Mouse (Mus musculus): Measurements from ENCODE around the gene Scaper. TPM values are rescaled to one million over a fixed set of nuclear protein-coding genes. Genes with fewer than 3 reads are reported as not detected.

The Scaper gene
- polyA plus RNA-seq, 1 experiment from 2014 or later: 8.1 TPM

GRCm38 (mm10) chr9:55902964-55903363 is 35.0 kb downstream of the Scaper start:
- Histone ChIP-seq H3K4me3 (ENCODE audit: low read length) (no peak overlapping the region), H3K27ac (ENCODE audit: low read length) (no peak overlapping the region), H3K36me3 (ENCODE audit: control insufficient read depth, insufficient read depth) (no peaks in the 10 kb centered on the region), H3K9ac (ENCODE audit: low read length) (no peak overlapping the region), H3K27me3 (ENCODE audit: control insufficient read depth, insufficient read depth, low read length) (no peaks in the 10 kb centered on the region), H3K4me1 (ENCODE audit: control insufficient read depth, insufficient read depth, low read length) (no peaks in the 10 kb centered on the region), H3K4me2 (ENCODE audit: low read depth, low read length) (no peak overlapping the region), H3K9me3 (replicated peaks; ENCODE audit: control insufficient read depth, low read length) (no peaks in the 10 kb centered on the region)
- 74% methylated on average over 2 of the region's 2 CpGs for WGBS
- ATAC-seq (replicated peaks; ENCODE audit: extremely low read depth, insufficient read depth, low FRiP score): no peak

DNA sequence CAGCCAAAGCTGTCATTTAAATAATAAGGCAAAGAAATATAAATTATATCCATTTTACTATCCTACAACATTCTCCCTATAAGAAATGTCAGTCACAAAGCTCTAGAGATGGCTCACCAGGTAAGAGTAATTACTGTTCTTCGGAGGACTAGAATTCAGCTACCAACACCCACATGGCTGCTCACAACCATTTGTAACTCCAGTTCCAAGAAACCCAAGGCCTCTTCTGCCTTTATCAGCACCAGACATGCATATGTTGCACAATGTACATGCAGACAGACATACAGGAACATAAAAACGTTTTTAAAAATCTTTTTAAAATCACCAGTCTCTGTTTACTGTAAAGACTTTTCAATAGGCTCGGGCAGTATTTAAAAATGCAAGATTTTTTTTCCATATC is 36.3 kb downstream of the Scaper start:
- Histone ChIP-seq H3K27ac (ENCODE audit: low read length) (no peak overlapping the region), H3K4me1 (ENCODE audit: control insufficient read depth, insufficient read depth, low read length) (no peaks in the 10 kb centered on the region), H3K36me3 (ENCODE audit: control insufficient read depth, insufficient read depth) (no peaks in the 10 kb centered on the region), H3K9me3 (replicated peaks; ENCODE audit: control insufficient read depth, low read length) (no peaks in the 10 kb centered on the region), H3K4me2 (ENCODE audit: low read depth, low read length) (no peak overlapping the region), H3K9ac (ENCODE audit: low read length) (no peak overlapping the region), H3K27me3 (ENCODE audit: control insufficient read depth, insufficient read depth, low read length) (no peaks in the 10 kb centered on the region), H3K4me3 (ENCODE audit: low read length) (no peak overlapping the region)
- no peak for ATAC-seq (replicated peaks; ENCODE audit: extremely low read depth, insufficient read depth, low FRiP score)
- WGBS: 68% methylated on average over 3 of the region's 3 CpGs

GRCm38 (mm10) chr9:55900531-55900930 is 37.4 kb downstream of the Scaper start:
- ATAC-seq (replicated peaks; ENCODE audit: extremely low read depth, insufficient read depth, low FRiP score): no peak
- Histone ChIP-seq H3K4me2 (ENCODE audit: low read depth, low read length) (no peak overlapping the region), H3K27ac (ENCODE audit: low read length) (no peak overlapping the region), H3K4me3 (ENCODE audit: low read length) (no peak overlapping the region), H3K9me3 (replicated peaks; ENCODE audit: control insufficient read depth, low read length) (no peaks in the 10 kb centered on the region), H3K36me3 (ENCODE audit: control insufficient read depth, insufficient read depth) (no peaks in the 10 kb centered on the region), H3K9ac (ENCODE audit: low read length) (no peak overlapping the region), H3K27me3 (ENCODE audit: control insufficient read depth, insufficient read depth, low read length) (no peaks in the 10 kb centered on the region), H3K4me1 (ENCODE audit: control insufficient read depth, insufficient read depth, low read length) (no peaks in the 10 kb centered on the region)
- WGBS: 44% methylated on average over 3 of the region's 4 CpGs

DNA sequence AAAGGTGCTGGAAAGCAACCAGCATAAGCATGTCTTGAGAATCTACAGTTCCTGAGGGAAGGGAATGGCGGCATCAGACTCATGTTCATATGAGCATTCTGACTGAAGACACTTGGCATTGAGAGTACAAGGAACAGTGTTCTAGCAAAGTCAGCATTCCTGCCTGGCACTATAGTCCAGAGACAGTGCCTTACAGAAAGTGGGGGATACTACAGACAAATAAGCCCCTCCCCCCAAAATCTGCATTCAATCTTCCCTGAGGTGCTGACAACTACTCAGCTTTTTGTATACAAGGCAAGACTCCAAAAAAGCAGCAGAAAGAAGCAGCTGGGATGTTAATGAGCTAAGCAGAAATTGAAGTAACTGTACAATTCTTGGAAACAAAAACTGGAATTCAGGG is 59.9 kb downstream of the Scaper start:
- H3K27ac ChIP-seq (ENCODE audit: low read length): no peak overlapping the region
- no peak for ATAC-seq (replicated peaks; ENCODE audit: extremely low read depth, insufficient read depth, low FRiP score)
- H3K4me3 ChIP-seq (ENCODE audit: low read length): no peak overlapping the region
- H3K9ac ChIP-seq (ENCODE audit: low read length): no peak overlapping the region
- H3K4me2 ChIP-seq (ENCODE audit: low read depth, low read length): no peak overlapping the region
- 67% methylated on average over 1 of the region's 1 CpGs for WGBS
- no peaks in the 10 kb centered on the region for H3K27me3 ChIP-seq (ENCODE audit: control insufficient read depth, insufficient read depth, low read length)
- no peaks in the 10 kb centered on the region for H3K36me3 ChIP-seq (ENCODE audit: control insufficient read depth, insufficient read depth)
- no peaks in the 10 kb centered on the region for H3K4me1 ChIP-seq (ENCODE audit: control insufficient read depth, insufficient read depth, low read length)
- H3K9me3 ChIP-seq (replicated peaks; ENCODE audit: control insufficient read depth, low read length): no peaks in the 10 kb centered on the region

DNA sequence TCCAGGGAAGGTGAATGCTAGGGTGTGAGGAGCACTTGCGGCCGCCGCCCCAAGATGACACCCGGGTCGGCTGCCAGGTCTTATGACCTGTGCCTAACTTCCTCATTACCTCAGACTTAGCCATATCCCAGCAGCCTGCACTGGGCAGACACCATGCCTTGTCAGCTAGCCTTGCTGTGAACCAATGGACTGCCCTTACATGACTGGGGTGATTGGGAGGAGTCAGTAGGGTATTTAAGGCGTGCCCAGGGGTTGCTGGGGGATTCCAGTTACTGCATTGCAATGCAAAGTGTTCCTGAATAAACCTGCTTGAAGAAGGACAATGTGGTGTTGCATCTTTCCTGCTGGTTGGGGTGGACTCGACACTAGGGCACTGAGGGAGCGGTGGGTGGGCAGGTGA is 148.5 kb downstream of the Scaper start:
- H3K4me2 ChIP-seq (ENCODE audit: low read depth, low read length): no peak overlapping the region
- no peaks in the 10 kb centered on the region for H3K36me3 ChIP-seq (ENCODE audit: control insufficient read depth, insufficient read depth)
- H3K4me1 ChIP-seq (ENCODE audit: control insufficient read depth, insufficient read depth, low read length): no peaks in the 10 kb centered on the region
- no peak for ATAC-seq (replicated peaks; ENCODE audit: extremely low read depth, insufficient read depth, low FRiP score)
- H3K9ac ChIP-seq (ENCODE audit: low read length): no peak overlapping the region
- no peaks in the 10 kb centered on the region for H3K27me3 ChIP-seq (ENCODE audit: control insufficient read depth, insufficient read depth, low read length)
- no peak overlapping the region for H3K4me3 ChIP-seq (ENCODE audit: low read length)
- no peak overlapping the region for H3K27ac ChIP-seq (ENCODE audit: low read length)
- WGBS: 86% methylated on average over 8 of the region's 8 CpGs
- no peaks in the 10 kb centered on the region for H3K9me3 ChIP-seq (replicated peaks; ENCODE audit: control insufficient read depth, low read length)

DNA sequence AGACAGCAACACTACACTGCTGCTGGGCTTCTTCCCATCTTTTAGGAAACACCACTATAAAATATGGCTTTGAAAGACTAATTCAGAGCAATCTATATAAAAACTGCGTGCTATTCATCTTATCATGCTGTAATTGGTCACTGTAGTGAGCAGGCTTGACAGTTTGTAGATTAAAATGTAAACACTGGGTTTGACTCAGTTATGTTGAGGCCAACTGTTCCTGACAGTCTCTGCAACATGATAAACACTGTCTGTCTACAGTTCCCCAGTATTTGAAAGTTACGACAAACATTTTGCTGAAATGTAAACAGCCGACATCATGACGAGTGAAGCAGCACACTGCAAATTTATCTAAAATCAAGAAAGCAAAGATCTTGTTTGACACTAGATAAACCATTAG is 225.9 kb downstream of the Scaper start:
- Histone ChIP-seq H3K9me3 (replicated peaks; ENCODE audit: control insufficient read depth, low read length) (0 out of 2 replicates have a peak, but pooled peaks cover 2% of the 10 kb centered on the region), H3K36me3 (ENCODE audit: control insufficient read depth, insufficient read depth) (no peaks in the 10 kb centered on the region), H3K4me3 (ENCODE audit: low read length) (no peak overlapping the region), H3K4me2 (ENCODE audit: low read depth, low read length) (no peak overlapping the region), H3K27ac (ENCODE audit: low read length) (no peak overlapping the region), H3K4me1 (ENCODE audit: control insufficient read depth, insufficient read depth, low read length) (no peaks in the 10 kb centered on the region), H3K9ac (ENCODE audit: low read length) (no peak overlapping the region), H3K27me3 (ENCODE audit: control insufficient read depth, insufficient read depth, low read length) (no peaks in the 10 kb centered on the region)
- ATAC-seq (replicated peaks; ENCODE audit: extremely low read depth, insufficient read depth, low FRiP score): no peak
- 53% methylated on average over 4 of the region's 4 CpGs for WGBS

GRCm38 (mm10) chr9:55710553-55710952 is 227.4 kb downstream of the Scaper start:
- H3K4me2 ChIP-seq (ENCODE audit: low read depth, low read length): no peak overlapping the region
- no peaks in the 10 kb centered on the region for H3K27me3 ChIP-seq (ENCODE audit: control insufficient read depth, insufficient read depth, low read length)
- H3K36me3 ChIP-seq (ENCODE audit: control insufficient read depth, insufficient read depth): no peaks in the 10 kb centered on the region
- no peaks in the 10 kb centered on the region for H3K4me1 ChIP-seq (ENCODE audit: control insufficient read depth, insufficient read depth, low read length)
- H3K9ac ChIP-seq (ENCODE audit: low read length): no peak overlapping the region
- WGBS: 76% methylated on average over 5 of the region's 5 CpGs
- no peak for ATAC-seq (replicated peaks; ENCODE audit: extremely low read depth, insufficient read depth, low FRiP score)
- no peak overlapping the region for H3K4me3 ChIP-seq (ENCODE audit: low read length)
- 0 out of 2 replicates have a peak, but pooled peaks cover 2% of the 10 kb centered on the region for H3K9me3 ChIP-seq (replicated peaks; ENCODE audit: control insufficient read depth, low read length)
- no peak overlapping the region for H3K27ac ChIP-seq (ENCODE audit: low read length)

DNA sequence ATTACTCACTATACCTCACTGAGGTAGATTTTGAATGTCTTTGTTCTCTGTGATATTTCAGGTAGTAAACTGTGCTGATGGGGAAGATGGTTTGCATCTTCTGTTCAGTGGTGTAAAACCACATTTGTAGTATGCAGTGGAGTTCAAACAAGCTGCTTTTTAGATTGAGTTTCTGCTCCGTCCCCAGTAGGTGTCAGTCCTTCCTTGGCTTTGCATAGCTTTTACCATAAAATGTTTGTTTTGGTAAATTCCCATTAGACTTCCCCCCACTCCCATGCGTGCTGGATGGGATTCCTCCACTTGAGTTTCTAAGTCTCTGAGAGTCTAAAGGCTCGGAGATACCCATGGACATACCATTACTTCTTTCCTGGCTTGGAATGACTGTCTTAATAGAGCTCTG is 231.3 kb downstream of the Scaper start:
- H3K9me3 ChIP-seq (replicated peaks; ENCODE audit: control insufficient read depth, low read length): 0 out of 2 replicates have a peak, but pooled peaks cover 2% of the 10 kb centered on the region
- WGBS: 58% methylated on average over 3 of the region's 3 CpGs
- no peak overlapping the region for H3K27ac ChIP-seq (ENCODE audit: low read length)
- no peak overlapping the region for H3K4me3 ChIP-seq (ENCODE audit: low read length)
- no peak overlapping the region for H3K9ac ChIP-seq (ENCODE audit: low read length)
- no peaks in the 10 kb centered on the region for H3K4me1 ChIP-seq (ENCODE audit: control insufficient read depth, insufficient read depth, low read length)
- no peak for ATAC-seq (replicated peaks; ENCODE audit: extremely low read depth, insufficient read depth, low FRiP score)
- H3K4me2 ChIP-seq (ENCODE audit: low read depth, low read length): no peak overlapping the region
- H3K36me3 ChIP-seq (ENCODE audit: control insufficient read depth, insufficient read depth): no peaks in the 10 kb centered on the region
- H3K27me3 ChIP-seq (ENCODE audit: control insufficient read depth, insufficient read depth, low read length): no peaks in the 10 kb centered on the region

DNA sequence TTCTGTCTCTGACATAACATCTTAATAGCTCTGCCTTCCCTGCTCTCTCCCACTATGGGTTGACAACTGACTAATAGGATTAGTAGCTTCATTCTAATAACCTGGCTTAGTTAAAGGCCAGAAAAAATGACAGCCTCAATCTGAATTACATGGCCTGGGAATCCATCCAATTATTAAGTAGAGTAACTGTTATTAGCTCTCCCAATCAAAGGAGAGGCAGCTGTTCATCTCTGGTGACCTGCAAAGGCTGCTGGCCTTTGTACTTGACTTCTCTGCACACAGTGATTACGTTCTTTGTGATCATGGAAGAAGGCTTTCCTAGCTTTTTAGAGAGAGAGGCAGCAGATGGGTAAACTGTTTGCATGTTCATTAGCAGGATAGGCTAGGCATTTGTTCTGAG is 242.6 kb downstream of the Scaper start:
- Histone ChIP-seq H3K4me2 (ENCODE audit: low read depth, low read length) (no peak overlapping the region), H3K9me3 (replicated peaks; ENCODE audit: control insufficient read depth, low read length) (no peaks in the 10 kb centered on the region), H3K4me1 (ENCODE audit: control insufficient read depth, insufficient read depth, low read length) (peaks cover 9% of the 10 kb centered on the region), H3K27me3 (ENCODE audit: control insufficient read depth, insufficient read depth, low read length) (no peaks in the 10 kb centered on the region), H3K27ac (ENCODE audit: low read length) (no peak overlapping the region), H3K9ac (ENCODE audit: low read length) (no peak overlapping the region), H3K4me3 (ENCODE audit: low read length) (no peak overlapping the region), H3K36me3 (ENCODE audit: control insufficient read depth, insufficient read depth) (no peaks in the 10 kb centered on the region)
- 55% methylated on average over 1 of the region's 1 CpGs for WGBS
- no peak for ATAC-seq (replicated peaks; ENCODE audit: extremely low read depth, insufficient read depth, low FRiP score)

DNA sequence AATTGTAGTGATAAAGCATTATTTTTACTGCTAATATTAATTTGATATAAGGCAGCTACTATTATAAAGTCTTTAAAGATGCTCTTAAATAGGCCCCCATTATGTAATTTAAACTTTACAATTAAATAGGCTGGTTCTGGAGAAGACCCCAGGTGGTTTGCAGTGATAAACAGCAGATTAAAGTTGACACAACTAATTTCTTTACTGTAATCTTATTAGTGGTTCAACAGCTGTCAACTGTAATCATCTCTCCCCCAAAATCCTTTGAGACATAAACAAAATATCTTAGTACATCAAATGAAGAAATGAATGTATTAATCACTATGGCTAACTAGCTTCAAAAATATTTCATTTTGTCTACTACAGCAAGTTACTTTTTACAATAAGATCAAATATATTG is 260.8 kb downstream of the Scaper start:
- no peak for ATAC-seq (replicated peaks; ENCODE audit: extremely low read depth, insufficient read depth, low FRiP score)

More for the DNA sequence above, 260.8 kb downstream of the Scaper start:
- Histone ChIP-seq H3K36me3 (ENCODE audit: control insufficient read depth, insufficient read depth) (no peaks in the 10 kb centered on the region), H3K27ac (ENCODE audit: low read length) (no peak overlapping the region), H3K9ac (ENCODE audit: low read length) (no peak overlapping the region), H3K27me3 (ENCODE audit: control insufficient read depth, insufficient read depth, low read length) (no peaks in the 10 kb centered on the region), H3K4me1 (ENCODE audit: control insufficient read depth, insufficient read depth, low read length) (no peaks in the 10 kb centered on the region), H3K4me3 (ENCODE audit: low read length) (no peak overlapping the region), H3K4me2 (ENCODE audit: low read depth, low read length) (no peak overlapping the region), H3K9me3 (replicated peaks; ENCODE audit: control insufficient read depth, low read length) (no peaks in the 10 kb centered on the region)

Data from heart, embryonic 16.5 days (tissue).